Mouse (Mus musculus) lung, postnatal 0 days (tissue): ENCODE data around the gene Cst9. TPM values are rescaled to one million over a fixed set of nuclear protein-coding genes. Genes with fewer than 3 reads are reported as not detected.

Experiments
- ATAC-seq: fragments of 200-750 bp; cut with Nextera tagmentation; 2 replicates; pipeline ENCODE4 v1.8.0; 2017; ENCODE audit warnings: moderate library complexity
- DNase-seq: peaks from one replicate; pipeline ENCODE4 v3.0.0-alpha.2; 2016; ENCODE audit warnings: low spot score
- H3K27ac ChIP-seq: fragments of 300-500 bp; sonication (generic); 2 replicates; pipeline ENCODE4 v1.5.1; 2014; ENCODE audit warnings: antibody characterized with exemption, mild to moderate bottlenecking, low read length, mixed read lengths
- H3K27me3 ChIP-seq: fragments of 300-500 bp; sonication (generic); replicated peaks from 2 replicates; pipeline ENCODE4 v1.6.1; 2014; ENCODE audit warnings: low read length, mixed read lengths; ENCODE audit not compliant: insufficient read depth
- H3K36me3 ChIP-seq: fragments of 300-500 bp; sonication (generic); 2 replicates; pipeline ENCODE4 v1.6.1; 2014; ENCODE audit warnings: low read length, mixed read lengths; ENCODE audit not compliant: insufficient read depth
- H3K4me1 ChIP-seq: fragments of 300-500 bp; sonication (generic); 2 replicates; pipeline ENCODE4 v1.6.1; 2014; ENCODE audit warnings: antibody characterized with exemption, low read depth, low read length, mixed read lengths; ENCODE audit not compliant: insufficient read depth
- H3K4me2 ChIP-seq: fragments of 300-500 bp; sonication (generic); replicated peaks from 2 replicates; pipeline ENCODE4 v1.6.1; 2014; ENCODE audit warnings: low read depth, mild to moderate bottlenecking, low read length, moderate library complexity, mixed read lengths
- H3K4me3 ChIP-seq: fragments of 300-500 bp; sonication (generic); 2 replicates; pipeline ENCODE4 v1.5.1; 2014; ENCODE audit warnings: low read depth, low read length
- H3K9ac ChIP-seq: fragments of 300-500 bp; sonication (generic); replicated peaks from 2 replicates; pipeline ENCODE4 v1.6.1; 2014; ENCODE audit warnings: low read depth, mild to moderate bottlenecking
- H3K9me3 ChIP-seq: fragments of 300-500 bp; sonication (generic); 2 replicates; pipeline ENCODE4 v1.6.1; 2016; ENCODE audit warnings: low read length, mixed read lengths
- CTCF ChIP-seq: IDR thresholded peaks from 2 replicates; pipeline ENCODE4 v1.5.1; 2016; ENCODE audit warnings: antibody characterized with exemption, mild to moderate bottlenecking
- EP300 ChIP-seq: IDR thresholded peaks from 2 replicates; pipeline ENCODE4 v1.6.1; 2016; ENCODE audit warnings: antibody characterized with exemption, mild to moderate bottlenecking, control low read depth
- WGBS: fragments of 180-500 bp; shearing (Covaris S2); extraction: QIAGEN DNeasy Blood & Tissue Kit; methylation state at CpG from one replicate; pipeline ENCODE4 v1.1.7; 2014; 5-methylcytosine and 5-hydroxymethylcytosine counted together
- polyA plus RNA-seq: library from polyadenylated mRNA; unstranded; fragments of >200 nt; fragmentation: Nextera tagmentation; extraction: Ambion mirVana; gene quantifications from 2 replicates; pipeline ENCODE4 v1.2.1, GENCODE M21; 2015

Cst9 gene
- 1.5 and 2.5 TPM in 2 replicates for polyA plus RNA-seq

DNA sequence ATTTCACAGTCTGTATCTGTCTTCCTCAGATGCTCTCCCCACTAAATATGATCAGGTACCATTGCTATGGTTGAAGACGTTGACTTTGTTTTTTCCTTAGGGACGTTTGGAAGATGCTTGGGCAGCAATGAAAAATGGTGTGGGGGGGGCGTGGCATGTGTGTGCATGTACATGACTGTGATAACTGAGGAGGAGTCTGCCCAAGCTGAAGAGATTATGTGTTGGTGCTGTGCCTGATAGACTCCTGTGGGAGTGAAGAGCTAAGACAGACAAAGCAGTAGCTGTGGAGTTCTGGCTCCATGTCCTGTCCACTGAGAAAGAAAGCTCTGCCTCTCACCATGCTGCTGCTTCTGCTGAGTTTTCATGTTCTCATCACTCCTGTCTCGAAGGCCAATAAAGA, at the start of gene Cst9:
Gene Cst9, plus strand, starts transcription at position 236 of the 400 bp plus-strand sequence.
- Histone ChIP-seq H3K4me1 (no peaks in the 10 kb centered on the region; the same call in 1 of the 2 replicates), H3K27me3 (no peaks in the 10 kb centered on the region), H3K36me3 (no peaks in the 10 kb centered on the region), H3K27ac (no peak within 1 kb of the TSS), H3K4me2 (no peak within 1 kb of the TSS), H3K9me3 (no peaks in the 10 kb centered on the region), H3K4me3 (no peak within 1 kb of the TSS), H3K9ac (no peak within 1 kb of the TSS)
- WGBS = 53% methylated on average over 4 of the region's 4 CpGs
- no peak for TF ChIP-seq CTCF
- no peak for TF ChIP-seq EP300
- DNase-seq = no peak
- ATAC-seq = no peak

DNA sequence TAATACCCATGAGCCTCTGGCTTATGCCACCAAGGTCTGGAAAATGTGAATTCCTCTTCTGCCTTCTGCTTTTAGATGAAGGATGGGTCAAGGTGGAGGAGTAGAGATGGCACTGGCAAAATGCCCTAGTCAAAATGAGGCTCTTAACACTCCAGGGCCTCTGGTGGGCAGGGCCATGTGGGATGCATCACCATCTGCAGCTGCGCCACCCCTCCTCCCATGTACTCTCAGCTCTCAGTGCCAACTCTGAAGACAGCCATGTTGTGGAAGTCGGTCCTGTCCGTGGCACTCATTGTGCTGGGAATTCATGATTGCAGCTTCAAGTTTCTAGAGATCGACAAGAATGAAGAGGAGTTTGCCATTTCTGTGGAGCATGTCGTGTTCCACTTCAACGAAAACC, 45.8 kb upstream of the Cst9 start, which contains the start of gene Cst12:
Gene Cst12, plus strand, starts transcription at position 220 of the 400 bp plus-strand sequence.
- Histone ChIP-seq H3K4me1 (no peaks in the 10 kb centered on the region), H3K9ac (no peak within 1 kb of the TSS), H3K27ac (no peak within 1 kb of the TSS), H3K27me3 (no peaks in the 10 kb centered on the region), H3K4me3 (no peak within 1 kb of the TSS), H3K4me2 (no peak within 1 kb of the TSS), H3K9me3 (no peaks in the 10 kb centered on the region), H3K36me3 (no peaks in the 10 kb centered on the region)
- no peak for DNase-seq
- WGBS = 91% methylated on average over 6 of the region's 6 CpGs
- ATAC-seq = no peak
- TF ChIP-seq EP300 (no peak), CTCF (no peak)

DNA sequence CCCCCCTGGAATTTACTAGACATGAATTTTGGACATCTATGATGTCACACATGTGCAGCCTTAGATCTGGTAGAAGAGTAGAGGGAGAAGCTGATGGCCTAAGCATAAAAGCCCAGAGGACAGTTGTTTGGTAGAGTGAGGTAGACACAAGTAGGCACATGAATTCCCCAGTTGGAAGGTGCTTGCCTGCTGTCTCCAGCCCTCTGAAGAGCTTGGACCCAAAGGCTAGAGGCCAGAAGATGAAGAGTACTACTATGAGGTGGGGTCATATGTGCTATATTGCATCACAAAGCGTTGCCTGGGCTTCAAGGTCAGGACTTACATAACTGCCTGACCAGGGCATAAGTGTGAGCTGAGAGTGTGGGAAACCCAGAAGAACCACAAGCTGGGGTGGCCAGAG, 36.5 kb upstream of the Cst9 start, which contains the start of gene Cst8:
Gene Cst8, plus strand, starts transcription at position 301 of the 400 bp plus-strand sequence.
- Histone ChIP-seq H3K27me3 (no peaks in the 10 kb centered on the region), H3K4me3 (no peak within 1 kb of the TSS), H3K4me2 (no peak within 1 kb of the TSS), H3K4me1 (no peaks in the 10 kb centered on the region), H3K27ac (no peak within 1 kb of the TSS), H3K36me3 (no peaks in the 10 kb centered on the region), H3K9ac (no peak within 1 kb of the TSS), H3K9me3 (no peaks in the 10 kb centered on the region)
- WGBS = 68% methylated on average over 1 of the region's 1 CpGs
- no peak for TF ChIP-seq CTCF
- no peak for TF ChIP-seq EP300
- DNase-seq (no peak), ATAC-seq (0 out of 2 replicates have a peak, but pooled peaks have one; percentile 16)

DNA sequence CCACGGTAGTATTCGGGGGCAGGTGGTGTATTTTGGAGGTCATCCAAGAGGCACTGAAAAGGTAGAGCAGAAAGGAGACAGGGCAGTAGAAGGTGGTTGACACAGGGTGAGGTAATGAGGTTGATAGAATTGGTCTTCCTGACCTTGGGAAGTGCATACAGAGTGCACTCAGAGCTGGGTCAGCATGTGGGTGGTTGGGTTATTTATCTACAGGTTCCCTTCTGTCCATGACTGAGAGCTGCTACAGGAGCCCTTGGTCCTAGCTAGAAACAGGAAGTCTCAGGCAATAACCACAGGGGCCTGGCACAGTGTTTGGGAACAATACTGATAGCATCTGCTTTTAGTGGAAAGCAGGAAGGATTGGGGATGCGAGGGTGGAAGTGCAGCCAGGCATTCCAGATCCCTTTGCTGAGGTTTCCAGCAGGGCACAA, 33.4 kb upstream of the Cst9 start:
- Histone ChIP-seq H3K9me3 (no peaks in the 10 kb centered on the region), H3K4me2 (no peak overlapping the region), H3K27me3 (no peaks in the 10 kb centered on the region), H3K4me3 (no peak overlapping the region), H3K9ac (no peak overlapping the region), H3K4me1 (no peaks in the 10 kb centered on the region), H3K27ac (no peak overlapping the region), H3K36me3 (no peaks in the 10 kb centered on the region)
- ATAC-seq (no peak), DNase-seq (no peak)
- TF ChIP-seq CTCF (no peak), EP300 (no peak)
- 37% methylated on average over 3 of the region's 3 CpGs for WGBS

DNA sequence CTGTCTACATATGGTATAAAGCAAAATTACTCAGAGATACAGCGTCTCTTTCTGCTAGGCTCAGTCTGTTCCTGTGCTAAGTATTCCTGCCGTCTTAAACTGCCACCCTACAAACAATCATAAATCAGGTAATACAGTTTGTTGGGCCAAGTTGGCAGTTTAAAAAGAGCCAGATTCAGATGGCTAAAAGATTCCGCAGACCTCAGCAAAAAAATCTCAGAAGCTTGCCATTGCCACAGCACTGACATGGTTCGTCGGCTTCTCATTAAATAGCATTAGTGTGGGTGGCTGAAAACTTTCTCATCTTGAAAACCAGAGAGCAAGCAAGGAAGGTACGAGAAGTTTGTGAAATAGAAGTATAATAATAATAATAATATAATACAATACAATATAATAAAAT, 28.3 kb upstream of the Cst9 start:
- Histone ChIP-seq H3K27me3 (no peaks in the 10 kb centered on the region), H3K9ac (no peak overlapping the region), H3K27ac (no peak overlapping the region), H3K4me1 (no peaks in the 10 kb centered on the region), H3K36me3 (no peaks in the 10 kb centered on the region), H3K4me2 (no peak overlapping the region), H3K9me3 (no peaks in the 10 kb centered on the region), H3K4me3 (no peak overlapping the region)
- no peak for DNase-seq
- WGBS = 71% methylated on average over 6 of the region's 6 CpGs
- no peak for TF ChIP-seq EP300
- TF ChIP-seq CTCF = no peak
- no peak for ATAC-seq

DNA sequence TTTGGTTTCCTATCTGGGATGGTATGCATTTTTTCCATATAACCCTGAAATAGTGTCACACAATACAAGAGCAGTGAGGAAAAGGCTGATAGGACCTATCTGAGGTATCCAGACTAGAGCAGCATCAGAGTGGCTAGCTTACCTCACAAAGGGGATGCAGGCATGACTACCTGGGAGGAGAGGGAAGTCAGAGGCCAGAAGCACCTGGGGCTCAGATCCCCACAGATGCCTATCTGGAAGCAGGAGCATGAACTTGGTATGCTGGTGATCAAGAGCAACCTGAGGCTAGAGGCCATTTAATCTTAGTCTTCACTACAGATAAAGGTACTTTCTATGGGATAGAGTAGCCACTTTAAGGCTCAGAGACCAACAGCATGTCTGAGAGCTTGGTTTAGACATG, 15.0 kb upstream of the Cst9 start, which contains the start of gene Cst13:
Gene Cst13, plus strand, starts transcription at position 173 of the 400 bp plus-strand sequence.
- H3K9ac ChIP-seq = no peak within 1 kb of the TSS
- H3K27me3 ChIP-seq = no peaks in the 10 kb centered on the region
- DNase-seq (no peak), ATAC-seq (no peak)
- H3K27ac ChIP-seq = no peak within 1 kb of the TSS
- no peaks in the 10 kb centered on the region for H3K4me1 ChIP-seq
- H3K9me3 ChIP-seq = no peaks in the 10 kb centered on the region
- TF ChIP-seq CTCF = no peak
- no peak within 1 kb of the TSS for H3K4me2 ChIP-seq
- H3K36me3 ChIP-seq = no peaks in the 10 kb centered on the region
- H3K4me3 ChIP-seq = no peak within 1 kb of the TSS

DNA sequence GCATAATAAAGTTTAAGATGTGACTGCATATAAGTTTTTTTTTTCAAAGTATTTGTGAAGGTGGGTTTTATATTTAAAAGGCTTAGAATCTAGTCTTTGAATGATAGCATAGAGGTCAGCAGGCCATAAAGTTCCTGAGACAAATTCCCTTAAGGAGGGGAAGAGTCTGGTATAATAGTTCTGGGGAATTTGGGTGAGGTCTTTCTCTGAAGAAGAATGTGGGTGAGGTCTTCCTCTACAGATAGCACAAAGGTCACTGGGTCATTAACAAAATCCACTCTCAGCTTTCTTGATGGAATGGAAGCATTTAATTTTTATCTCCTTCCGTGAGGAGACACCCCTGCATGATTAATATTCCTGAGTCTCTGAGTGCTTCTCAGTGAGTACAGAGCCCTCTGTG, 9.0 kb upstream of the Cst9 start:
- Histone ChIP-seq H3K4me3 (no peak overlapping the region), H3K9me3 (no peaks in the 10 kb centered on the region), H3K36me3 (no peaks in the 10 kb centered on the region), H3K27ac (no peak overlapping the region), H3K4me1 (no peaks in the 10 kb centered on the region), H3K9ac (no peak overlapping the region), H3K4me2 (no peak overlapping the region), H3K27me3 (no peaks in the 10 kb centered on the region)
- DNase-seq (no peak), ATAC-seq (no peak)
- TF ChIP-seq EP300 = no peak
- no peak for TF ChIP-seq CTCF
- WGBS = 37% methylated on average over 1 of the region's 1 CpGs
